ENCODE assay signal across 8 mouse cellular contexts in the genomic region with DNA sequence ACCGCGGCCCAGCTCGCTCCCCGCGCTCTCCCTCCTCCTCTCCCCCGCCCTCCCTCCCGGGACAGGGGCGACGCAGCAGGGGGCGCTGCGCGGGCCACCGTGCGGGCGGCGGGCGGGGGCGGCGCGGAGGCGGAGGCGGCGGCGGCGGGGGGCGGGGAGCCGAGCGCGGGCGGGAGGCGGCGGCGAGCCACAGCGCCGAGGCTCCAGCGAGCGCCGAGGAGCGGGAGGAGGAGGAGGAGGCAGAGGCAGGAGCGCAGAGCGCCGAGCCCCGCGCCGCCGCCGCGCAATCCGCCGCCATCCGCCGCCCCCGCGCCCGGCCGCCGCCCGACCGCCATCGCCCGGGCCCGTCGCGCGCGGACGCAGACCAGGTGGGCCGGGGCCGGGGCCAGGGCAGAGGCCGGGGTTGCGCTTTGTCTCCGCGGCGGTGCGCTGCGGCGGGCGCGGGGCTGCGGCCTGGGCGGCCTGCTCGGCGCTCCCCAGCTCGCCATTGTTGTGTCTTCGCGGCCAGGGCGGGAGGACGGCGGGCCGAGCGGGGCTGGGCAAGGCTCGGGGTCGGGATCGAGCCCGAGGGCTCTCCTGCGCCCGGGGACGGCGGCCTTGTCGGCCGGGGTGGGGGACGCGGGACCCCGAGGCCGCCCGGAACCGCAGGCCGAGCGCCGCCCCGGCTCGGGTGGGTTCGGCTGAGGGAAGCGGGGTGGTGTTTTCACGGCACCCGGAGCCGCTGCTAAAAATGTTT. TPM values are rescaled to one million over a fixed set of nuclear protein-coding genes. Genes with fewer than 3 reads are reported as not detected.
A peak's percentile ranks its signal among the peaks of the same experiment; 100 is the strongest.
DNase-seq lines count a peak whose midpoint lies in the region; ATAC-seq lines count a peak whose summit lies in the region.

Gene Prrc2b (plus strand): TSS at position 159 of the 736 bp plus-strand sequence.

- peak; percentile 64 to 76 for DNase-seq in spleen, adult 18-20 months
- no peak for DNase-seq in spleen, adult 12 weeks (ENCODE audit: low spot score)
- DNase-seq in embryo, embryonic 11.5 days (ENCODE audit: low read depth, low spot score) = peak; percentile 46
- DNase-seq in heart, adult 8-10 months (ENCODE audit: low spot score) = no peak
- DNase-seq in neural tube, embryonic 10.5 days (ENCODE audit: extremely low spot score, low spot score) = peak; percentile 82
- DNase-seq in thymus, adult 18-20 months = peak; percentile 53 to 68

- peak within 1 kb of the TSS; percentile 99 for H3K9ac ChIP-seq in kidney, embryonic 14.5 days (ENCODE audit: low read depth, low read length)
- H3K9ac ChIP-seq in liver, embryonic 15.5 days = peak within 1 kb of the TSS; percentile 95

- H3K4me2 ChIP-seq in kidney, embryonic 14.5 days (replicated peaks; ENCODE audit: low read depth, low read length) = peak within 1 kb of the TSS; percentile 64
- H3K4me2 ChIP-seq in liver, embryonic 15.5 days = peak within 1 kb of the TSS; percentile 89

- H3K36me3 ChIP-seq in kidney, embryonic 14.5 days (ENCODE audit: control insufficient read depth, insufficient read depth, low read length) = no peaks in the 10 kb centered on the region
- H3K36me3 ChIP-seq in liver, embryonic 15.5 days (replicated peaks) = no peaks in the 10 kb centered on the region

- no peaks in the 10 kb centered on the region for H3K9me3 ChIP-seq in kidney, embryonic 14.5 days (ENCODE audit: control insufficient read depth, low read length)
- no peaks in the 10 kb centered on the region for H3K9me3 ChIP-seq in liver, embryonic 15.5 days (replicated peaks)

- H3K27me3 ChIP-seq in kidney, embryonic 14.5 days (ENCODE audit: control insufficient read depth, insufficient read depth, low read length) = no peaks in the 10 kb centered on the region
- H3K27me3 ChIP-seq in liver, embryonic 15.5 days = no peaks in the 10 kb centered on the region

- WGBS in kidney, embryonic 14.5 days = under 1% methylated on average over 42 of the region's 117 CpGs
- WGBS in liver, embryonic 15.5 days (ENCODE audit: insufficient replicate concordance) = under 1% methylated on average over 87 of the region's 117 CpGs

- H3K4me3 ChIP-seq in kidney, embryonic 14.5 days (ENCODE audit: low read length) = peak within 1 kb of the TSS; percentile 87
- peak within 1 kb of the TSS; percentile 88 for H3K4me3 ChIP-seq in liver, embryonic 15.5 days (replicated peaks)

- peak; percentile 85 for ATAC-seq in kidney, embryonic 14.5 days (ENCODE audit: low FRiP score, low TSS enrichment)
- peak; percentile 60 for ATAC-seq in liver, embryonic 15.5 days (ENCODE audit: insufficient read depth)

- H3K27ac ChIP-seq in kidney, embryonic 14.5 days (ENCODE audit: low read depth, low read length) = peak within 1 kb of the TSS; percentile 97
- peak within 1 kb of the TSS; percentile 93 for H3K27ac ChIP-seq in liver, embryonic 15.5 days (replicated peaks)

- peaks cover 39% of the 10 kb centered on the region for H3K4me1 ChIP-seq in kidney, embryonic 14.5 days (ENCODE audit: control insufficient read depth, insufficient read depth, low read length)
- peaks cover 60% of the 10 kb centered on the region for H3K4me1 ChIP-seq in liver, embryonic 15.5 days (replicated peaks)

RNA-seq across cellular contexts. Expression of gene Prrc2b, which starts in this region (rescaled TPM):
- total RNA-seq in heart, adult 8-10 months (2022) = 10 to 100 TPM; 83.5 to 94.1 (median 89.2) TPM
- polyA plus RNA-seq in kidney, embryonic 14.5 days (2014; fragmentation: Nextera tagmentation; extraction: Ambion mirVana) = 65.8 and 73.1 TPM in 2 replicates
- 8.3 and 9.6 TPM in 2 replicates for polyA plus RNA-seq in liver, embryonic 15.5 days (2015; fragmentation: Nextera tagmentation; extraction: Ambion mirVana)

Comparison
In these comparisons a context has a peak if more than half of its experiments do, and no peak if none do; other contexts are left out.
1. DNase-seq: peak in spleen, adult 18-20 months (2 of 2), embryo, embryonic 11.5 days (single experiment), neural tube, embryonic 10.5 days (single experiment) and thymus, adult 18-20 months (2 of 2); none in spleen, adult 12 weeks (single experiment) and heart, adult 8-10 months (single experiment).